Mouse (Mus musculus) heart, postnatal 0 days (tissue): ENCODE measurements at regions not wholly inside any gene's neighbourhood (a gene's known extent, or its start where the extent isn't known, plus 50 kb on each side); places are given as distances from the start of the nearest gene placed in this dataset.

ENCODE experiments used
- CTCF ChIP-seq: IDR thresholded peaks from 2 replicates; pipeline ENCODE4 v1.5.1; 2016; ENCODE audit warnings: antibody characterized with exemption, control low read depth, low read depth
- EP300 ChIP-seq: IDR thresholded peaks from 2 replicates; pipeline ENCODE4 v1.6.1; 2016; ENCODE audit warnings: antibody characterized with exemption, low read depth

DNA sequence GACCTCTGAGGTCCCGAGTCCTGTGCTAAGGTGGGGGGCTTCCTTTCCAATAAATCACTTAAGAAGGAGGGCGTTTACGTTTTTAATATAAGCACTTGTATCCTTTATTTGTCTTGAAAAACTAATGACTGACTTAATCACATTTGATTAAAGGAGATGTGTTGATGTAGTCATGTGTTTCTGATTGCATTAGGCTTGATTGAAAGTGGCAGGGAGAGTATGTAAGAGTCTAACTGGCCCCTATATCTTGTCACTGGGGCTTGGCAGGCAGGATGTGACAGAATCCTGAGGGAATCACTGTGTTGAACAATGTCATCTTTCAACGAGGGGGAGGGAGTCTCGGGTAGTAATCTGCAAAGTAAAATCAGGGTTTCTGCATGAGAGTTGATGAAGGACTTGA lies 316.7 kb downstream of the Insc start:
- TF ChIP-seq CTCF = no peak
- TF ChIP-seq EP300 = no peak
